Mouse (Mus musculus) T-helper 2 cell (primary cell): ENCODE measurements around the gene Kctd19.

Source experiments
- in situ Hi-C: fragments of 300-600 bp; cut with MboI, MseI; formaldehyde crosslinking; loops from one replicate; pipeline ENCODE4 v1.15.1; 2025; ENCODE audit warnings: high pct_unique_total_duplicates

Gene Kctd19

GRCm38 (mm10) chr8:105422006-105422405 lies 8.7 kb upstream of the Kctd19 start:
- in situ Hi-C loops, result no loop called here

- in situ Hi-C loops, result no loop called here
Observed at GRCm38 (mm10) chr8:105419800-105420199, 6.5 kb upstream of the Kctd19 start.

GRCm38 (mm10) chr8:105418992-105419391 lies 5.7 kb upstream of the Kctd19 start:
- in situ Hi-C loops, result no loop called here

GRCm38 (mm10) chr8:105409947-105410346 lies 3.4 kb downstream of the Kctd19 start:
- in situ Hi-C loops, result loop anchor here (5.0 kb wide), 1 partner anchor 52 kb away; no protein-coding TSS in a partner anchor

GRCm38 (mm10) chr8:105408331-105408730 lies 5.0 kb downstream of the Kctd19 start:
- in situ Hi-C loops, result no loop called here

GRCm38 (mm10) chr8:105406416-105406815 lies 6.9 kb downstream of the Kctd19 start:
- in situ Hi-C loops, result no loop called here

GRCm38 (mm10) chr8:105404496-105404895 lies 8.8 kb downstream of the Kctd19 start:
- in situ Hi-C loops, result no loop called here

- in situ Hi-C loops, result no loop called here
Observed at GRCm38 (mm10) chr8:105403467-105403866, 9.8 kb downstream of the Kctd19 start.

- in situ Hi-C loops, result no loop called here
Observed at GRCm38 (mm10) chr8:105400016-105400415, 13.3 kb downstream of the Kctd19 start.

- in situ Hi-C loops, result no loop called here
Observed at GRCm38 (mm10) chr8:105397747-105398146, 15.6 kb downstream of the Kctd19 start.

GRCm38 (mm10) chr8:105393915-105394314 lies 19.4 kb downstream of the Kctd19 start:
- in situ Hi-C loops, result no loop called here

- in situ Hi-C loops, result no loop called here
Observed at GRCm38 (mm10) chr8:105393089-105393787, 20.1 kb downstream of the Kctd19 start.

- in situ Hi-C loops, result no loop called here
Observed at GRCm38 (mm10) chr8:105389096-105389495, 24.2 kb downstream of the Kctd19 start.

GRCm38 (mm10) chr8:105387151-105387550 lies 26.2 kb downstream of the Kctd19 start:
- in situ Hi-C loops, result no loop called here

GRCm38 (mm10) chr8:105384070-105384469 lies 29.2 kb downstream of the Kctd19 start:
- in situ Hi-C loops, result no loop called here

GRCm38 (mm10) chr8:105380308-105380707 lies 33.0 kb downstream of the Kctd19 start:
- in situ Hi-C loops, result no loop called here

GRCm38 (mm10) chr8:105378673-105379072 lies 34.6 kb downstream of the Kctd19 start:
- in situ Hi-C loops, result no loop called here

GRCm38 (mm10) chr8:105374513-105374966 lies 38.8 kb downstream of the Kctd19 start:
- in situ Hi-C loops, result no loop called here

GRCm38 (mm10) chr8:105373032-105373431 lies 40.3 kb downstream of the Kctd19 start, which contains the start of gene Plekhg4:
Plekhg4 (plus strand) TSS chr8:105373274.
- in situ Hi-C loops, result no loop called here

- in situ Hi-C loops, result no loop called here
Observed at GRCm38 (mm10) chr8:105372473-105372872, 40.8 kb downstream of the Kctd19 start.

- in situ Hi-C loops, result no loop called here
Observed at GRCm38 (mm10) chr8:105367107-105367506, 46.2 kb downstream of the Kctd19 start.

- in situ Hi-C loops, result no loop called here
Observed at GRCm38 (mm10) chr8:105361751-105362702, 51.3 kb downstream of the Kctd19 start.
